Mouse (Mus musculus) small intestine, adult 2 months (tissue): ENCODE measurements around the gene Cpox.

Source experiments
- CTCF ChIP-seq: fragments of 200-500 bp; IDR thresholded peaks from 2 replicates; pipeline ENCODE4 v1.5.1; 2012; ENCODE audit warnings: low read depth, mild to moderate bottlenecking, control low read depth, inconsistent platforms, low read length, moderate library complexity, mixed read lengths; ENCODE audit not compliant: insufficient replicate concordance, insufficient read length; ENCODE audit errors: extremely low read depth
- POLR2A ChIP-seq: fragments of 200-500 bp; IDR thresholded peaks from 2 replicates; pipeline ENCODE4 v1.6.1; 2012; ENCODE audit warnings: low read depth, mild to moderate bottlenecking, control low read depth, inconsistent platforms, low read length, moderate library complexity

GRCm38 (mm10) chr16:58623114-58623513 is 47.0 kb upstream of the Cpox start:
- TF ChIP-seq CTCF (no peak), POLR2A (no peak)
